Mouse (Mus musculus): ENCODE results near the gene Tnip3. TPM values are rescaled to one million over a fixed set of nuclear protein-coding genes. Genes with fewer than 3 reads are reported as not detected.

The Tnip3 gene
- polyA plus RNA-seq, 1 experiment from 2014 or later = not detected

- H3K9ac ChIP-seq = no peak overlapping the region
- no peaks in the 10 kb centered on the region for H3K9me3 ChIP-seq
- no peak overlapping the region for H3K4me2 ChIP-seq
- H3K4me1 ChIP-seq (replicated peaks) = no peaks in the 10 kb centered on the region
- ATAC-seq (ENCODE audit: low read depth) = no peak
- WGBS = 79% methylated on average over 2 of the region's 2 CpGs
- no peaks in the 10 kb centered on the region for H3K36me3 ChIP-seq
- no peak overlapping the region for H3K4me3 ChIP-seq
- no peak overlapping the region for H3K27ac ChIP-seq (replicated peaks)
- no peaks in the 10 kb centered on the region for H3K27me3 ChIP-seq
Observed at GRCm38 (mm10) chr6:65540138-65540537, 15.0 kb downstream of the Tnip3 start.

GRCm38 (mm10) chr6:65541094-65541493 lies 16.0 kb downstream of the Tnip3 start:
- WGBS = 79% methylated on average over 3 of the region's 3 CpGs
- Histone ChIP-seq H3K27me3 (no peaks in the 10 kb centered on the region), H3K36me3 (no peaks in the 10 kb centered on the region), H3K9ac (no peak overlapping the region), H3K9me3 (no peaks in the 10 kb centered on the region), H3K4me1 (replicated peaks) (no peaks in the 10 kb centered on the region), H3K4me3 (no peak overlapping the region), H3K27ac (replicated peaks) (no peak overlapping the region), H3K4me2 (no peak overlapping the region)
- no peak for ATAC-seq (ENCODE audit: low read depth)

GRCm38 (mm10) chr6:65542391-65542790 lies 17.3 kb downstream of the Tnip3 start:
- Histone ChIP-seq H3K27me3 (no peaks in the 10 kb centered on the region), H3K27ac (replicated peaks) (no peak overlapping the region), H3K4me2 (no peak overlapping the region), H3K36me3 (no peaks in the 10 kb centered on the region), H3K4me3 (no peak overlapping the region), H3K9me3 (no peaks in the 10 kb centered on the region), H3K9ac (no peak overlapping the region), H3K4me1 (replicated peaks) (no peaks in the 10 kb centered on the region)
- 45% methylated on average over 3 of the region's 3 CpGs for WGBS
- no peak for ATAC-seq (ENCODE audit: low read depth)

GRCm38 (mm10) chr6:65542913-65543312 lies 17.8 kb downstream of the Tnip3 start:
- Histone ChIP-seq H3K9me3 (no peaks in the 10 kb centered on the region), H3K27me3 (no peaks in the 10 kb centered on the region), H3K4me2 (no peak overlapping the region), H3K4me1 (replicated peaks) (no peaks in the 10 kb centered on the region), H3K9ac (no peak overlapping the region), H3K4me3 (no peak overlapping the region), H3K27ac (replicated peaks) (no peak overlapping the region), H3K36me3 (no peaks in the 10 kb centered on the region)
- WGBS = 26% methylated on average over 1 of the region's 1 CpGs
- ATAC-seq (ENCODE audit: low read depth) = no peak

- no peak for ATAC-seq (ENCODE audit: low read depth)
- H3K4me2 ChIP-seq = no peak overlapping the region
- no peaks in the 10 kb centered on the region for H3K36me3 ChIP-seq
- 77% methylated on average over 3 of the region's 3 CpGs for WGBS
- no peaks in the 10 kb centered on the region for H3K9me3 ChIP-seq
- no peak overlapping the region for H3K4me3 ChIP-seq
- H3K4me1 ChIP-seq (replicated peaks) = no peaks in the 10 kb centered on the region
- no peak overlapping the region for H3K9ac ChIP-seq
- H3K27ac ChIP-seq (replicated peaks) = no peak overlapping the region
- H3K27me3 ChIP-seq = no peaks in the 10 kb centered on the region
Observed at GRCm38 (mm10) chr6:65563887-65564656, 39.0 kb downstream of the Tnip3 start.

GRCm38 (mm10) chr6:65564657-65565039 lies 39.5 kb downstream of the Tnip3 start:
- Histone ChIP-seq H3K4me2 (no peak overlapping the region), H3K4me3 (no peak overlapping the region), H3K9ac (no peak overlapping the region), H3K27me3 (no peaks in the 10 kb centered on the region), H3K36me3 (no peaks in the 10 kb centered on the region), H3K27ac (replicated peaks) (no peak overlapping the region), H3K4me1 (replicated peaks) (no peaks in the 10 kb centered on the region), H3K9me3 (no peaks in the 10 kb centered on the region)
- WGBS = 78% methylated on average over 2 of the region's 2 CpGs
- ATAC-seq (ENCODE audit: low read depth) = no peak

- Histone ChIP-seq H3K27me3 (no peaks in the 10 kb centered on the region), H3K27ac (replicated peaks) (no peak overlapping the region), H3K9ac (no peak overlapping the region), H3K4me3 (no peak overlapping the region), H3K4me1 (replicated peaks) (no peaks in the 10 kb centered on the region), H3K36me3 (no peaks in the 10 kb centered on the region), H3K4me2 (no peak overlapping the region), H3K9me3 (no peaks in the 10 kb centered on the region)
- no peak for ATAC-seq (ENCODE audit: low read depth)
- 41% methylated on average over 8 of the region's 8 CpGs for WGBS
Observed at GRCm38 (mm10) chr6:65569741-65570140, 44.6 kb downstream of the Tnip3 start.

GRCm38 (mm10) chr6:65578151-65578973 lies 53.2 kb downstream of the Tnip3 start:
- no peak for ATAC-seq (ENCODE audit: low read depth)
- 73% methylated on average over 8 of the region's 8 CpGs for WGBS
- no peaks in the 10 kb centered on the region for H3K9me3 ChIP-seq

GRCm38 (mm10) chr6:65583029-65583428 lies 57.9 kb downstream of the Tnip3 start:
- H3K27me3 ChIP-seq = no peaks in the 10 kb centered on the region
- H3K4me3 ChIP-seq = no peak overlapping the region
- 88% methylated on average over 4 of the region's 4 CpGs for WGBS
- no peaks in the 10 kb centered on the region for H3K9me3 ChIP-seq
- H3K36me3 ChIP-seq = no peaks in the 10 kb centered on the region
- H3K4me2 ChIP-seq = no peak overlapping the region
- no peak overlapping the region for H3K9ac ChIP-seq
- H3K27ac ChIP-seq (replicated peaks) = no peak overlapping the region
- ATAC-seq (ENCODE audit: low read depth) = no peak
- no peaks in the 10 kb centered on the region for H3K4me1 ChIP-seq (replicated peaks)

More at GRCm38 (mm10) chr6:65578151-65578973, 53.2 kb downstream of the Tnip3 start:
- H3K36me3 ChIP-seq = no peaks in the 10 kb centered on the region
- no peak overlapping the region for H3K4me2 ChIP-seq
- no peak overlapping the region for H3K27ac ChIP-seq (replicated peaks)
- H3K9ac ChIP-seq = no peak overlapping the region
- H3K4me3 ChIP-seq = no peak overlapping the region
- H3K4me1 ChIP-seq (replicated peaks) = no peaks in the 10 kb centered on the region
- no peaks in the 10 kb centered on the region for H3K27me3 ChIP-seq

GRCm38 (mm10) chr6:65584870-65585332 lies 59.8 kb downstream of the Tnip3 start:
- H3K4me2 ChIP-seq = no peak overlapping the region
- H3K36me3 ChIP-seq = no peaks in the 10 kb centered on the region
- no peaks in the 10 kb centered on the region for H3K9me3 ChIP-seq
- no peak overlapping the region for H3K27ac ChIP-seq (replicated peaks)
- H3K27me3 ChIP-seq = no peaks in the 10 kb centered on the region
- no peak overlapping the region for H3K4me3 ChIP-seq
- no peak overlapping the region for H3K9ac ChIP-seq
- 32% methylated on average over 4 of the region's 4 CpGs for WGBS
- ATAC-seq (ENCODE audit: low read depth) = peak; percentile 43; the same call in 1 of the 2 replicates
- H3K4me1 ChIP-seq (replicated peaks) = no peaks in the 10 kb centered on the region

GRCm38 (mm10) chr6:65585333-65586053 lies 60.4 kb downstream of the Tnip3 start:
- Histone ChIP-seq H3K9ac (no peak overlapping the region), H3K27ac (replicated peaks) (no peak overlapping the region), H3K9me3 (no peaks in the 10 kb centered on the region), H3K4me2 (no peak overlapping the region), H3K4me3 (no peak overlapping the region), H3K27me3 (no peaks in the 10 kb centered on the region), H3K4me1 (replicated peaks) (no peaks in the 10 kb centered on the region), H3K36me3 (no peaks in the 10 kb centered on the region)
- ATAC-seq (ENCODE audit: low read depth) = no peak
- WGBS = 81% methylated on average over 3 of the region's 3 CpGs

GRCm38 (mm10) chr6:65588847-65589246 lies 63.7 kb downstream of the Tnip3 start:
- ATAC-seq (ENCODE audit: low read depth) = no peak
- Histone ChIP-seq H3K27me3 (no peaks in the 10 kb centered on the region), H3K4me1 (replicated peaks) (no peaks in the 10 kb centered on the region), H3K9ac (no peak overlapping the region), H3K4me2 (no peak overlapping the region), H3K9me3 (no peaks in the 10 kb centered on the region), H3K4me3 (no peak overlapping the region), H3K36me3 (no peaks in the 10 kb centered on the region), H3K27ac (replicated peaks) (no peak overlapping the region)
- 84% methylated on average over 1 of the region's 1 CpGs for WGBS

Data from neural tube, embryonic 13.5 days (tissue).